In the genomic region with DNA sequence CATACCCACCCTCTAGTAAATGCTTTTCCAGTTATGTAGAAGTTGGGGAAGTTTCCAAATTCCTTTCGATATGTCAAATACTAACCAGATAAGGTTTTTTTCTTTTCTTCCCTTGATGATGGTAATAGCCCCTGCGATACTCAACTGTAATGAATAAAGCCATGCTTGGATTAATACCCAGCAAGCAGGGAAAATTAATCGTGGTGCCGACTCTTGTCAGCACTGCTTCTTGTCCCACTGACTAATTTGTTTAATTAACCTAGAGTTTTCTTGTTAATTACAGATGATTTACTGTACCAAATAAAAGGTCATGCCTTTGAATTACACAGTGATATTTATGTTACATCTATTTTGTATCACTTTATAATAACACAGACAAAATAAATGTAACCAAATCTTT, we compare ENCODE assay signal across 12 mouse cellular contexts.
"Had no signal": no experiment of that assay in that cellular context is flagged by ENCODE, and none has a peak within 500 bp of the region (broad histone marks: within the 10 kb centered on the region; RNA-seq: fewer than 3 reads in every experiment).

No protein-coding gene starts in this region.

- DNase-seq: left cerebral cortex, postnatal 4 days; liver; liver, embryonic 13.5 days; liver, postnatal 0 days; lung, adult 18-20 months; lung, adult 2 months; lung, embryonic 14.5 days; lung, postnatal 10 days; lung, postnatal 14 days; lung, postnatal 36 days; lung, postnatal 4 days; midbrain, embryonic 14.5 days had no signal
